In the genomic region with DNA sequence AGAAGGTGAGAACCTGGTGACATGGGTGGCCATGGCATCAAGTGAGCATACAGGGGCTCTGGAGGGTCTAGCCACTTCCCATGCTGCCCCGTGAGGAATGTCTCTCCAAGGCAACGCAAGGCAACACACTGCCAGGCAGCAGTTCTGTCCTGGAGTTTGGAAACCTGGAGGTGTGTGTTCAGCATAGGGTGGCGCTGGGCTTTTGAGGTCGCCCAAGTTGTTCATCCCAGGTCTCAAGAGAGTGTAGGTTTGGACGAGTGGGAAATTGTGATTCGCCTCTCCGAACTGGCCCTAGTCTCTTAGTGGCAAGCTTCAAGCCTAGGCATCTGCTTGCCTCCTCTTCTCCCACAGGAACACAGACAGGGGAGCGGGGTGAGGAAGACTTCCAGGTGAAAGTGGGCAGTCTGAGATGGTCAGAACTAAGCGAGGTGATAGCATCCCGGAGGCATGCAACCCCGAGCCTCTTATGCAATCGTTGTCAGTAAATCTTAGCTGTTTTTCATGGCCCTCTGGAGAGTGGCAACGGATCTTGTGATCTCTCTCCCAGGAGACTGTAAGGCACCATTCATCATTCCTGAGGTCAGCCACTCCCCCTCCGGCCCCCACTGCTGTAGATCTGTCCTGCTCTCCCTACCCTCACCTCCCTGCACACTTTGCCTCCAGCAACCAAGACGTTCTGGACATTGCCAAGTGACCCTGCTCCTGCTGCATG, we compare ENCODE assay signal across 8 mouse cellular contexts. TPM values are rescaled to one million over a fixed set of nuclear protein-coding genes. Genes with fewer than 3 reads are reported as not detected.
A peak's percentile ranks its signal among the peaks of the same experiment; 100 is the strongest.
DNase-seq lines count a peak whose midpoint lies in the region; ATAC-seq and TF ChIP-seq lines count a peak whose summit lies in the region.

No protein-coding gene starts in this region.

- H3K9ac ChIP-seq in embryonic facial prominence, embryonic 14.5 days (ENCODE audit: low read depth, low read length): peak overlapping the region; percentile 79
- H3K9ac ChIP-seq in lung, postnatal 0 days (replicated peaks; ENCODE audit: low read depth): no peak overlapping the region; the same call in 1 of the 2 replicates

- no peaks in the 10 kb centered on the region for H3K9me3 ChIP-seq in embryonic facial prominence, embryonic 14.5 days (ENCODE audit: control insufficient read depth, low read length)
- no peaks in the 10 kb centered on the region for H3K9me3 ChIP-seq in lung, postnatal 0 days (ENCODE audit: low read length)

- no peak for TF ChIP-seq CTCF in lung, postnatal 0 days (IDR thresholded peaks at IDR 0.05)

- ATAC-seq in embryonic facial prominence, embryonic 14.5 days (ENCODE audit: low read depth): no peak
- ATAC-seq in lung, postnatal 0 days: peak; percentile 57
- no peak for ATAC-seq in cerebellum, adult (ENCODE audit: insufficient number of reproducible peaks, low FRiP score, low TSS enrichment)

- peak overlapping the region; percentile 49 for H3K4me3 ChIP-seq in embryonic facial prominence, embryonic 14.5 days (ENCODE audit: low read depth, low read length)
- peak overlapping the region; percentile 42 for H3K4me3 ChIP-seq in lung, postnatal 0 days (ENCODE audit: low read depth, low read length)

- WGBS in embryonic facial prominence, embryonic 14.5 days: 20% methylated on average over 15 of the region's 15 CpGs
- 10% methylated on average over 14 of the region's 15 CpGs for WGBS in lung, postnatal 0 days

- H3K4me1 ChIP-seq in embryonic facial prominence, embryonic 14.5 days (ENCODE audit: control insufficient read depth, insufficient read depth, low read length): peaks cover 19% of the 10 kb centered on the region; the same call in 1 of the 2 replicates
- H3K4me1 ChIP-seq in lung, postnatal 0 days (ENCODE audit: insufficient read depth, low read depth, low read length): 0 out of 2 replicates have a peak, but pooled peaks cover 6% of the 10 kb centered on the region

- H3K4me2 ChIP-seq in embryonic facial prominence, embryonic 14.5 days (ENCODE audit: low read depth, low read length): peak overlapping the region; percentile 86
- peak overlapping the region; percentile 79 for H3K4me2 ChIP-seq in lung, postnatal 0 days (replicated peaks; ENCODE audit: low read depth, low read length)

- H3K27me3 ChIP-seq in embryonic facial prominence, embryonic 14.5 days (replicated peaks; ENCODE audit: control insufficient read depth, insufficient read depth, low read length): peaks cover 15% of the 10 kb centered on the region; the same call in 1 of the 2 replicates
- H3K27me3 ChIP-seq in lung, postnatal 0 days (replicated peaks; ENCODE audit: insufficient read depth, low read length): no peaks in the 10 kb centered on the region

- DNase-seq in ovary, adult 18-20 months (ENCODE audit: low spot score): peak; percentile 73
- DNase-seq in ovary, postnatal 10 days (ENCODE audit: low spot score): no peak
- no peak for DNase-seq in embryonic facial prominence, embryonic 14.5 days (ENCODE audit: low spot score)
- peak; percentile 82 for DNase-seq in kidney, adult 11 months
- DNase-seq in lung, postnatal 0 days (ENCODE audit: low spot score): peak; percentile 47
- no peak for DNase-seq in thymus, adult 18-20 months
- DNase-seq in cerebellum, postnatal 25 days: no peak

- 0 out of 2 replicates have a peak overlapping the region, but pooled peaks have one; percentile 33 for H3K27ac ChIP-seq in embryonic facial prominence, embryonic 14.5 days (replicated peaks; ENCODE audit: low read depth, low read length)
- H3K27ac ChIP-seq in lung, postnatal 0 days (ENCODE audit: low read length): no peak overlapping the region

- H3K36me3 ChIP-seq in embryonic facial prominence, embryonic 14.5 days (ENCODE audit: control insufficient read depth, insufficient read depth, low read length): peaks cover 17% of the 10 kb centered on the region; the same call in 1 of the 2 replicates
- H3K36me3 ChIP-seq in lung, postnatal 0 days (ENCODE audit: insufficient read depth, low read length): no peaks in the 10 kb centered on the region

- TF ChIP-seq EP300 in lung, postnatal 0 days (IDR thresholded peaks at IDR 0.05): no peak

RNA-seq across cellular contexts. Expression of a gene that starts 0.8 kb away (rescaled TPM):
- polyA plus RNA-seq in embryonic facial prominence, embryonic 14.5 days (2014; fragmentation: Nextera tagmentation; extraction: Ambion mirVana): 68.8 and 73.6 TPM in 2 replicates
- 21.8 and 22.3 TPM in 2 replicates for polyA plus RNA-seq in lung, postnatal 0 days (2015; fragmentation: Nextera tagmentation; extraction: Ambion mirVana)

RNA-seq across cellular contexts. Expression of a gene that starts 15.5 kb away (rescaled TPM):
- 83.2 and 98.3 TPM in 2 replicates for polyA plus RNA-seq in embryonic facial prominence, embryonic 14.5 days (2014; fragmentation: Nextera tagmentation; extraction: Ambion mirVana)
- polyA plus RNA-seq in lung, postnatal 0 days (2015; fragmentation: Nextera tagmentation; extraction: Ambion mirVana): 30.1 and 34.1 TPM in 2 replicates

RNA-seq across cellular contexts. Expression of a gene that starts 24.7 kb away (rescaled TPM):
- polyA plus RNA-seq in embryonic facial prominence, embryonic 14.5 days (2014; fragmentation: Nextera tagmentation; extraction: Ambion mirVana): 6.0 and 7.9 TPM in 2 replicates
- 5.9 and 8.2 TPM in 2 replicates for polyA plus RNA-seq in lung, postnatal 0 days (2015; fragmentation: Nextera tagmentation; extraction: Ambion mirVana)

RNA-seq across cellular contexts. Expression of a gene that starts 36.0 kb away (rescaled TPM):
- 0.63 and 1.5 TPM in 2 replicates for polyA plus RNA-seq in embryonic facial prominence, embryonic 14.5 days (2014; fragmentation: Nextera tagmentation; extraction: Ambion mirVana)
- polyA plus RNA-seq in lung, postnatal 0 days (2015; fragmentation: Nextera tagmentation; extraction: Ambion mirVana): 327 and 405 TPM in 2 replicates

RNA-seq across cellular contexts. Expression of a gene that starts 59.0 kb away (rescaled TPM):
- 157 and 228 TPM in 2 replicates for polyA plus RNA-seq in embryonic facial prominence, embryonic 14.5 days (2014; fragmentation: Nextera tagmentation; extraction: Ambion mirVana)
- 28.8 and 29.8 TPM in 2 replicates for polyA plus RNA-seq in lung, postnatal 0 days (2015; fragmentation: Nextera tagmentation; extraction: Ambion mirVana)

Comparison
In these comparisons a context has a peak if more than half of its experiments do, and no peak if none do; other contexts are left out.
1. DNase-seq: peak in ovary, adult 18-20 months (single experiment), kidney, adult 11 months (single experiment) and lung, postnatal 0 days (single experiment); none in ovary, postnatal 10 days (single experiment), embryonic facial prominence, embryonic 14.5 days (single experiment), thymus, adult 18-20 months (0 of 2) and cerebellum, postnatal 25 days (0 of 2).